Mouse (Mus musculus): ENCODE measurements around the gene Fuz.
"Not testable (repeated sequence)": the region's sequence is repeated elsewhere in the genome, so short reads cannot be mapped to it uniquely, and the experiment has no call there.

Gene Fuz

DNA sequence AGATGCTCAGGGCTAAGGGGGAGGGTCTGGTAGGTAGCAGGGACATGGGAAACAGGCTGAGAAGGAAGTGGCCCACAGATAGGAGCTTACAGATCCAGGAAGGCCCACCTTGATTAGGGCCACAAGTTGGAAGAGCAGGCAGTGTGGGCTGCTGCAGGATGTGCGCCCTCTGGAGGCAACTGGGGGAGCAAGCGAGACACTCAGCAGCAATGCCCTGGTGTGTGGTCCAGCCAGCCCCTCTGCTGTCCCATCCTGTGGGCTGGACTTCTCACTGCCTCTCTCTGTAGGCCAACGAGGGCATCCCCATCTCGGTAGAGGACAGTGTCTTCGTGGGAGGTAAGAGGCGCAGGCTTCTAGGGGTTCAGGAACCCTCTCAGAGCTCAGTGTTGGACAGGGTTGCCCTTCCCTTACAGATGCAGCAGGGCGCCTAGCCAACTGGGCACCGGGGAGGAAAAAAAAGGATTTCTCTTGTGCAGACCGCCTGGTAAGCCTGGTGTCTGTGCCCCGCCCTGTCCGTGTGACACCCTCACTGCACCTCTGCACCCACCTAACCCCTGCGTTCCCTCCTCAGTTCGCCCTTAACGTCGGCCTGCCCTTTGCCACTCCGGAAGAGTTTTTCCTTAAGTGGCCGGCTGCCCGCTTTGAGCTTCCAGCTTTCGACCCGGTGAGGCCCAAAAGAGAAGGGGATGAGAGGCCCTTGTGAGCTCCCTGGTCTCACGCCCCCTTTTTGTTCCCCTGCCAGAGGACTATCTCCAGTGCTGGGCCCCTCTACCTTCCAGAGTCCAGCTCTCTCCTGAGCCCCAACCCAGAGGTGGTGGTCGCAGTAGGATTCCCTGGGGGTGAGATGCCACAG is 35.1 kb upstream of the Fuz start:
- peak; percentile 72 for DNase-seq (ENCODE audit: low spot score)

DNA sequence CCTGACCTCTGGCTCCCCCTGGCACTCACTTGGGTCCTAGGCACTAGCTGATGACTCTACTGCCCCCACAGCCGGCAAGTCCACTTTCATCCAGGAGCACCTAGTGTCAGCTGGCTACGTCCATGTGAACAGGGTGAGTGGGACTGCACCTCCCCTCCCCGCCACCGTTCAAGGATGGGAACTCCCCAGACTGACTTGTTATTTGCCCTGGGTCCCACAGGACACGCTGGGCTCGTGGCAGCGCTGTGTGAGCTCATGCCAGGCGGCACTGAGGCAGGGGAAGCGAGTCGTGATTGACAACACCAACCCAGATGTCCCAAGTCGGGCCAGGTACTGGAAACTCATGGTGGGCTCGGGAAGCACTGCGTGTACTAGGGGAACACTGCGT is 34.5 kb upstream of the Fuz start:
- no peak for DNase-seq (ENCODE audit: low spot score)

DNA sequence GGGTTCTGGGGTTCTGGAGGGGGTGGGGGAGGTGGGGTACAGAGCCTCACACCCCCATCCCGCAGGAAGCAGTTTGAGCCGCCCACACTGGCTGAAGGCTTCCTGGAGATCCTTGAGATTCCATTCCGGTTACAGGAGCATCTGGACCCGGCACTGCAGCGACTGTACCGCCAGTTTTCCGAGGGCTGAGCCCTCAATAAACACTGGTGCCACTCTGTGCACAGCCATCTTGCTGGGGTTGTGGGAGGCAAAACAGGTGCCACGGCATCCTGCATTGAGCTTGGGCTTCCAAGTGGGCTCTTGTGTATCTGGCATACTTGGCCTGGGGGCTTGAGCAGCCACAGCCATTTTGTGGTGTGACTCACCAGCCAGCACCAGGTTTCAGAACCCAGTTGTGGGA is 33.4 kb upstream of the Fuz start:
- no peak for DNase-seq (ENCODE audit: low spot score)

DNA sequence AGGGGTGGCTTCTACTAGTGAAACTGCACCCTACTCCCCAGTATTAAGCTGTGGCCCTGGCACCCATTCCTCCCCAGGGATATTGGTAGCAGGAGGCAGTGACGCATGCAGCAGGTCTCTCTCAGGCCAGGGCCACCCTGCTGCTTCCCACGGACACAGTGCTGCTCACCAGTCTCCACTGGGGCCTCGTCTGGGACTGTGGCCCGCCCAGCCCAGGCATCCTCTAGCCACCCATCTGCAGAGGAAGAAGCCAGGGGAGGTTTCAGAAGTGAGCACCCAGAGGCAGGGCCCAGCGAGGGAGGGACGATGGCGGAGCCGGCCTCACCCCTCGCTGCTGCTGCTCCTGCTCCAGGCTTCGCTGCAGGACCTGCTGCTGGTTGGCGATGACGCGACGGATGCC is 32.7 kb upstream of the Fuz start:
- no peak for DNase-seq (ENCODE audit: low spot score)

DNA sequence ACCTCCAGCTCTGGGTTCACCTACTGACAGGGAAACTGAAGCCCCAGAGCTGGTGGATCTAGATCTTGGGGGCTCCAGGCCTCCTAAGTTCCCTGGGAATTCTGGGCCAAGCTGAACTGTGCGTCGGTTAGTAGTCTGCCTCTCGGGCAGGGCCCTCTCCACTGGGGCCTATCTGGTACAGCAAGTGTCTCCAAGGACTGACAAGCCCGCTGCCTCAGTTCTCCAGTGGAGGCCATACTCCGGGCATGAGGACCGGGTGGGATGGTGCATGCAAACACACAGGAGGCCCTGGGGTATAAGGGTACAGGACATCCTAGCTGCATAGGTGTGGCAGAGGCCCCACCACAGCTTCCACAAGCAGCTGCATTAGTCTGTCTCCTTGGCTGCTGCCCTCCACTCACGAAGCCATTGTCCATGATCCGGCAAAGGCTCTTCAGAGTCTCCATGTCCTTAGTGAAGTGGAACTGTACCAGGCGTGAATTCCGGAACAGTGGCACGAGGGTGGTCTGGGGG is 31.8 kb upstream of the Fuz start:
- DNase-seq (ENCODE audit: low spot score), result no peak

DNA sequence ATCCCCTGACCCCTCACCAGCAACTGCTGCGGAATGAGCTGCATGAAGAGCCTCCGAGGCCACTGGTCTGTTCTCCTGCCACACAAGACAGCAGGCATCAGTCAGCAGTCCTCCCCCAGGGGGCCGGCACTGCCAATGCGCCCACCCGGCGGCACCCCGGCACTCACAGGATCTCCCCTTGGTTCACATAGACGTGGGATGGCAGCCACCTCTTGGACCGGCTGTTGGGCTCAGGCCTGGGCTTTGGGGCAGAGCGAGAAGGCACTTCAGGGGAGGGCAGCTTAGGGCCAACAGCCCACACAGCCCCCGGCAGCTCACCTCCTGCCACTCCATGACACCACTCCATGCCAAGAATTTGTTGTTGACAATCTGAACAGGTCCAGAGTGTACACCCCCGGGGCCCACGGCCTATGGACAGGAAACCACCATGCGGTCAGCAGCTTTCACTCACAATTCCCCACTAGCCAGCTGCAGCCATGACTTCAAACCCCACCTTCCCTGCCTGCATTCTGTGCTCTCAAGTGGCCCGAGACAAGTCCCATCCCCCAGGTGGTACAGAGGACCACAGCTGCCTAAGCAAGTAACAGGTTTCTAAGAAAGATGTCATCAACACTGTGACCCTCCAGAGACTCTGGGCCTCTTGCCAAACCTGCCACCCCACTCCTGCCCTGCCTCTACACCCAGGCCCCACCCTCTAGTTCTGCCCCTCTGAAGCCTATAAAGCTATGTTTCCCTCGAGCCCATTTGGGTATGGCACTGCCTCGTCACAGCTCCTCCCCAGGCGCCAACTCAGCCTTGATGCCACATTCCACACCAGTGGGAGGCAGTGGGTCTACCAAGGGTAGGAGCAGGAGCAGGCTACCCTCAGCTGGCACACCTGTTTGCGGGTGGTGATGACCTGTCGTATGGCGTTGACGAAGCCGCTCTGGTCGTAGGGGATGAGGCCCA is 31.0 kb upstream of the Fuz start:
- peak; percentile 59 for DNase-seq (ENCODE audit: low spot score)

DNA sequence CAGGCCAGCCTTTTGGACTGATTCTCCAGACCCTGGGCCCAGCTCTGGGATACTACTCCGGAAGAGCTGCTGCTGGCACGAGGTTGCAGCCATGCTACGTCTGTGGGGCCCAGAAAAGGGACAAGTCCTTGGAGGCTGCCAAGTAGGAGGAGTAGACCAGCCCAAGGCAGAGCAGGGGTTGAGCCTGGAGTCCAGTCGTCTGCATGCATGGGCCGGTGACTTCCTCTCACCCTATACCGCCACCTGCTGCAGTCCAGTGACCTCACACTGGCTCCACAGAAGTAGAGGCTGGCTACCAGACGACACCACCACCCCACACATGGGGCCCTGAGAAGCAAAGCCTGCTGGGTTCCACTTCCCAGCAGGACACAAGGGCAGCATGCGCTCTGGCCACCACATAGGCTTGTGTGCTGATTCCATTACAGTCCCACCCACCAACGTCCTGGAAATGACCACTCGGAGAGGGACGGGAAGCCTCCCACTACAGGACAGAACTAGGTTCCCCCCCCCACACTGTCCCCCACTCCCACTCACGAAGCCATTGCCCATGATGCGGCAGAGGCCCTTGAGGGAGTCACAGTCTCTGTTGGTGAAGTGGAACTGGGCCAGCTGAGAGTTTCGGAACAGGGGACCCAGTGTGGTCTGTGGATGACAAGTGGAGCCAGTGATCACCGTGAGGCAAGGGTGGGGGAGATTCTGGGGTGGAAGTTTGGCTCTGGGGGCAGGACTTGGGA is 29.4 kb upstream of the Fuz start:
- DNase-seq (ENCODE audit: low spot score), result peak; percentile 88

DNA sequence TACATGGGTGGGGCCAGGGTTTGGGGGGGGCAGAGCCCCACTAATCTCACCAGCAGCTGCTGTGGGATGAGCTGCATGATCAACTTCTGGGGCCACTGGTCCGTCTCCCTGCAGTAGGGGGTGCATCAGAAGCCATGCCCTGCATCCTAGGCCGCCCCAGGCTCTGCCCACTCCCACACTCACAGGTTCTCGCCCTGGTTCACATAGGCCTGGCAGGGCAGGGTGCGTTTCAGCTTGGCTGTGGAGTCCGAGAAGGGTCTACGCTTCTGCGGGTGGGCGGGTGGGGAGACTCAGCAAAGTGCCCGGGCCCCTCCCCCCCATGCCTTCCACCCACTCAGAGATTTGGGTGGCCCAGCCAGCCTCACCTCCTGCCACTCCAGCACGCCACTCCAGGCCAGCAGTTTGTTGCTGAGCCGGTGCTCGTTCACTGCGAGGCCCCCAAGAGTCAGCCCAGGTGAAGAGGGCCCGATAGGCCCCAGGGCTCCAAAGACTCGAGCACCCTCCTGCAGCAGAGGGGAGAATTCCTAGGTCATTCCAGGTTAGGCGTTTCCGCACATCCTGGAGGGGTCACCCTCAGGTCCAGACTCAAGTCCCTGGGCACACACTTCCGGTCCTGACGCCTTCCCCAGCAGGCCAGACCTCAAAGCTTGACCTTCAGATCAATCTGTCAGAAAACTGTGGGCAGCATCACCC is 28.7 kb upstream of the Fuz start:
- DNase-seq (ENCODE audit: low spot score), result no peak

DNA sequence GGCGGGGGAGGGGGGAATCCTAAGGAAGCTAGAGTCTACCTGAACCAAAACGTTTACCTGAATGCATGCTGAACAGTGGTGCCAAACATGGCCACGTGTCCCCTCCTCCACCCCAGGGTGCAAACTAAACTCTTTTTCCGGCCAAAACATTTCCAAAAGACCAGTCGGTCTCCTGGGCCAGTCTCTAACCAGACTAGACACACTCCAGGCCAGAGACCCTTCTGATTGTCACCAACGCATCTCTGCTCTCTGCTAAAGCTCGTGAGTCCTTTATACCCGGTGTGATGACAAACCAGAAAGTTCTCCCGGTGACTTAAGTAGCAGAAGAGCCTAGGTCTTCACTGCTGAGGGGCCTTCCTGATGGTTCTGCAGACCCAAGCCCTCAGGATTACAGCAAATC is 28.1 kb upstream of the Fuz start:
- DNase-seq (ENCODE audit: low spot score), result no peak

DNA sequence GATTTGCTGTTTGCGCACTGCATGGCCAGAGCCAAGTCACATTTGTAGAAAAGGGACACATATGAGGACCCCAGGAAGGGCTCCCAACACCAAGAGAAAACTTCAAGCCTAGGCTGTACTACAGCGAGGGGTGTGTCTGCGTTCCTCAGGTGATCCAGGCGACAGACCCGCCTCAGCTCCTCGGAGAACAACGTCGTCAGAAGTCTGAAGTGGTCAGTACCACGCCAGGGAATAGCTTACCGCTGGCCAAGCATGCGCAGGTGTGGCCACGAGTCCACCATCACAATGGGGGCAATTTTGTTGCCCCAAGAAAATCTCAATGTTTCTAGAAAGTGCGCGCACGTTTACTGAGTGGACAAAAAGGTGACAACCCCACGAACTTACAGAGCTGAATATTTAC is 27.4 kb upstream of the Fuz start:
- no peak for DNase-seq (ENCODE audit: low spot score)

DNA sequence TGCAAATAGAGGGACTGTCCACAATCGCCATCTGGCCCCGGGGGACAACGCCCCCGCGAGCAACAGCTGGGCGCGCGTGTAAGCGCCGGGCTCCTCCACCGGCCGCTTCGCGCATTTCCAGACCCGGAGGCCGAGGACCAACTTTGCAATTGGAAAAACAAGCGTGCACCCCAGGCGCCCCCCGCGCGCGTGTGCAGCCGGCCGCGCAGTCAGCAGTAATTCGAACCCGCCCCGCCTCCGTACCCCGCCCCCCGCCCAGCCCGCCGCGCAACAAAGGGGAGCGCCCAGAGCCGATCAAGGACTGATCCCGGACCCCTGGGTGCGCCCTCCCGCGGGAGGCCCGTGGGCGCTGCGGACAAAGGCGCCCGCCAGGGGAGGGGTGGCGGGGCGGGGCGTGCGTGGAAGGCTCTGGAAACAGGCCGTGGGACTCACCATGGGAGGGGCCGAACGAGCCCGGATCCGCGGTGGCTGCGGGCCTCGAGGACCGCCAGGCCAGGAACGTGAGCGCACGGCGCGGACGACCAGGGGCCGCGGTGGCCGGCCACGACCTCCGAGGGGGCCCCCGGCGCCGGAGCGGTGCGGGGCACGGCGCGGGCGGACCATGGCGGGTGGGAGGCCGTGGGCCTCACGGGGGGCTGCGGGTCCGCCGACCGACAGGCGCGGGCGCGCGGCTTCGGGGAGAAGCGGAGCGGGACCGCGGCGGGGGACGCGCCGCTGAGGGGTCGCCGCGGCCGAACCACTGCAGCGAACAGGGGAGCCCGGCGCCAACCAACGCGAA is 26.8 kb upstream of the Fuz start:
- peak; percentile 73 for DNase-seq (ENCODE audit: low spot score)

DNA sequence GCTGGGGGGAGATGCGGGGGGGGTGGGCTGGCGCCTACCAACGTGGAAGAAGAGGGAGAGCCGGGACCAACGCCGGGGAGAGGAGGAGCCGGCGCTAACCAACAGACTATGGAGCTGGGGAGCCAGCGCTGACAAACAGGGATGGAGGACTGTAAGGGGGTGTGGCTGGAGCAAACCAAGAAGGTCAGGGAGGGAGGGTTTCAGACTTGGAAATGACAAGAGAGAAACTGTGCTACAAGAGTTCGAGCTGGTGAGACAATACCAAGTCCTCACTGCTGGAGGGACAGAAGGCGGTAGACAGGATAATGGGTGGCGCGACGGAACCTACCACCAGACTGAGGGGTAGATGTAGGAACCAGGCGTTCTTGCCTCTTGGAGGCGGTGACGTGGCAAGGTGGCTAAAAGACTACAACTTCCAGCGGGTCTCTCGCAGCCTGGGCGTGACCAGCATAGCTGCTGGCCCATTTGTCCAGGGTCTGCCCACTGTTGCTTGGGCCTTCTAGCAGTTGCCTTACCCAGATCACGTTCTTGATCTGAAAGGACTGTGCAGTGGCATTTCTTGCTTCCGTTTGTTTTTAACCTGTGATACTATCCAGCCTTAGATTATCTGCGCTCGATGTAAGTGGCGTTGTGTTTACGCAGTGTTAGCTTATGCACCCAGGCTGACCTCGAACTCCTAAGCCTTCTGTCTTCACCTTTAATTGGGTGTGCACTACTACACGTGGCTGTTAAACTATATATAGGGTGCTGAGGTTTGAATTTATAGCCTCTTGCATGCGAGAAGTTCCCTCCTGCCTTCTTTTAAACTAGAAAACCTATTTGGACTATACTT is 26.0 kb upstream of the Fuz start, which contains the start of gene Ptov1:
Gene Ptov1 (minus strand): TSS at position 92 of the 832 bp plus-strand sequence.
- DNase-seq (ENCODE audit: low spot score), result peak; percentile 95

DNA sequence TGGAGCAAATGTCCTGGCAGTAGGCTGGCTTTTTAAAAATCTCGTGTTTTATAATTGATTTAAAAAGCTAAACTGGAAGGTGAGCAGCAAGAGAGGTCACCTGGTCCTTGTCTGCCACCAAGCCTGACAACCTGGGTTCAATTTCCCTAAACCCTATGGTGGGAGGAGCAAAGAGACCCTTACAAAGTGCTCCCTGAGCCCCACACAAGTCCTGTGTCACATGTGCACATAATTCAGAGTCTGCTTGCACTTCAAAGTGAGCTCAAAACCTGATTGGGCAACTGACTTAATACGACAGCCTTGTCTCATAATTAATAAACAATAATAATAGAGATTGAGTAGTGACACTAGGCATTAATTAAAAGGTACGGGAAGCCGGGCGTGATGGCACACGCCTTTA is 25.3 kb upstream of the Fuz start:
- DNase-seq (ENCODE audit: low spot score), result no peak

DNA sequence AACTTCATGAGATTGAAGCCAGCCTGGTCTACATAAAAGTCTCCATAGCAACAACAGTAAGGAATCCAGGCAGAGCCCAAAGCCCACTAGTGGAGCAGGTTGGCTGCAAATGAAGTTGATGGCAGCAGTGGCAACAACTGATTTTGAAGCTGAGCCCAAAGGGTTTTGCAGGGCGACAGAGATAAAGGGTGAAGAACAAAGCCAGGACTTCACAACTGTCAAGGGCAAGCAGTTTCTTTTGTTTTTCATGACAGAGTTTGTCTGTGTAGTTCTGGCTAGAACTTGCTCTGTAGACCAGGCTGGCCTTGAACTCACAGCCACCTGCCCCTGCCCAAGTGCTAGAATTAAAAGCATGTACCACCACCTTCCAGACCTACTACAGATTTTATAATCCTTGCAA is 24.7 kb upstream of the Fuz start:
- DNase-seq (ENCODE audit: low spot score), result no peak

DNA sequence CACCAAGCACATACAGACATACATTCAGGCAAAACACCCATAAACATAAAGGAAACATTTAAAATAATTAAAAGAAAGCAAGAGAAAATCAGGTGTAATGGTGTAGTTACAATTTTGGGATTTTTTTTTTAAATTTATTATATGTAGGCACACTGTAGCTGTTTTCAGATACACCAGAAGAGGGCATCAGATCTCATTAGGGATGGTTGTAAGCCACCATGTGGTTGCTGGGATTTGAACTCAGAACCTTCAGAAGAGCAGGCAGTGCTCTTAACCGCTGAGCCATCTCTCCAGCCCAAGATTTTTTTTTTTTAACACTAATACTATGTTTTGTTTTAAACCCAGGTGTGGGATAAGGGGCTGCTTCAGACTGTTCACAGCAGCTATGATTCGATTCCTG is 24.1 kb upstream of the Fuz start:
- not testable (repeated sequence) for DNase-seq (ENCODE audit: low spot score)

DNA sequence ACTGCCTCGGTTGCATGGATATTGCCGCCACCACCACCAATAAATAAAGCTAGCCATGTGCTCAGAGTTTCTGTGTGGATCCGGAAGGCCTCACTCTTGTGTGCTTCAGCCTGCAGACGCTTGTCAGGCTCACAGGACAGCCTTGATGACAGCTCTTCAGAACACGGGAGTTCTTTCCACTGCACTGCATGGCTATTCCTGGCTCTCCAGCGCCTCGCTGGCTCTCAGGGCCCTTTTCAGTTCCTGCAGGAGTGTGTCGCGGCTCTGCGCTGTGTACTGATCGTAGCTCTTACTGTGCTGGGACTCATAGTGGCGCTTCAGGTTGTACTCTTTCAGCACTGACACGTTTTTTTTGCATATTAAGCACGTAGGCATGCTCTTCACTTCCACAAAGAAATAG is 18.0 kb upstream of the Fuz start:
- DNase-seq (ENCODE audit: low spot score), result no peak

DNA sequence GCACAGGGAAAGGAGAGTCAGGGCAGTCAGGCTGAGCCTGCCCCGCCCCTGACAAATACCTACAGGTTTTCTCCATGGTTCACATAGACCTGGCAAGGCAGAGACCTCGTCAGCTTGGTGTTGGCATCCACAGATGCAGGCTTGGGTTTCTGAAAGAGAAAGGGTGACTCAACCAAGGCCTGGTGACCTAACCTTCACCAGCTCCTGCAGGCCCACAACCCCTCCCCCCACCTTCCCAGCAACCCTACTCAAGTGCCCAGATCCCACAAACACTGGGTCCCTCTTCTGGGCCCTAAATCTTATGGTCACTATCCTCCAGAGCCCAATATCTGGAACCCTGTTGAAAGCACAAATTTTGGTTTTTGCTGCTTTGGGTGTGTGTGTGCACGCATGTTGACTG is 12.8 kb upstream of the Fuz start:
- no peak for DNase-seq (ENCODE audit: low spot score)

DNA sequence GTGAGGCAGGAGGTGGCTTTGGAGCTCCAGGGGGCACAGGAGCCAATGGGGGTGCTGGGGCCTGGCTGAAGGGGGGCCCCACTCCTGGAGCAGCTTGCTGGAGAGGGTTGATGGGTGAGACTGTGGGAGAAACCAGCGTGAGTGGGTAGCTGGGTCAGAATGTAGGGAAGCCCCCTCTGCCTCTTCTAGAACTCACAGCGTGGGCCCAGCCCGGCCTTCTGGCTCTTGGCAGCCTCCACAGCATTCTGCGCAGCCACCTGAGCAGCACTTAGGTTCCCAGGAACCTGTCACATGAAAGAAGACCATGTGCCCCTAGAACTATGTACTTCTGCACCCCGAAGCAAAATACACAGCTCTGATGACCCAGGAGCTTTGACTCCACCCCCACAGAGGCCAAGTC is 11.2 kb upstream of the Fuz start:
- DNase-seq (ENCODE audit: low spot score), result no peak

DNA sequence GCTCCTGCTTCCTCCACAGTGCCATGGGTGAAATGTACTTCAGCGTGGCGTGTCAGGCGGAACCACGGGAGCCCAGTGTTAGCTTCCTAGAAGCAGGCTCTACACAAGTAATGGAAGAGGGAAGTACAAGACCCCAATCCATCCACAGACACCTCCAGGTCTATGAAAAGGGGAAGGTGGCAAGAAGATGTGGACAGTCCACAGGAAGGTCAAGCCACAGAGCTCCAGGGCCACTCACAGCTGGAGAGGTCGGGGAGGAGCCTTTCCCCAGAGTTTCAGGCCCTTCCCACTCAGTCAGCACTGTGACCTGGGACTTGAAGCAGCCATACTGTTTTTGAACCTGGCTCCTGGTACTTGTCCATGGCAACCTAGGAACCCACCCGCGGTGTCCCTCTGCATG is 8.9 kb upstream of the Fuz start:
- DNase-seq (ENCODE audit: low spot score), result no peak

Data from MN1 (cell line).